Mouse (Mus musculus) forebrain, embryonic 14.5 days (tissue): Measurements from ENCODE around the gene Rbms2. TPM values are rescaled to one million over a fixed set of nuclear protein-coding genes. Genes with fewer than 3 reads are reported as not detected.
"Not testable (repeated sequence)": the region's sequence is repeated elsewhere in the genome, so short reads cannot be mapped to it uniquely, and the experiment has no call there.

Experiments
- ATAC-seq: fragments of 200-750 bp; cut with Nextera tagmentation; 2 replicates; pipeline ENCODE4 v1.8.0; 2017; ENCODE audit warnings: mild to moderate bottlenecking, moderate library complexity
- DNase-seq: peaks from one replicate; pipeline ENCODE4 v3.0.0-alpha.2; 2015; ENCODE audit warnings: low spot score
- H3K27ac ChIP-seq: fragments of 300-500 bp; sonication (generic); 2 replicates; pipeline ENCODE4 v1.5.1; 2014; ENCODE audit warnings: low read depth, mild to moderate bottlenecking, control low read depth, low read length, moderate library complexity
- H3K27me3 ChIP-seq: fragments of 300-500 bp; sonication (generic); replicated peaks from 2 replicates; pipeline ENCODE4 v1.6.1; 2014; ENCODE audit warnings: low read length, control low read depth, mixed read lengths; ENCODE audit not compliant: control insufficient read depth, insufficient read depth
- H3K36me3 ChIP-seq: fragments of 300-500 bp; sonication (generic); 2 replicates; pipeline ENCODE4 v1.6.1; 2014; ENCODE audit warnings: low read length, control low read depth; ENCODE audit not compliant: control insufficient read depth, insufficient read depth
- H3K4me1 ChIP-seq: fragments of 300-500 bp; sonication (generic); 2 replicates; pipeline ENCODE4 v1.6.1; 2014; ENCODE audit warnings: antibody characterized with exemption, low read length, control low read depth; ENCODE audit not compliant: control insufficient read depth, insufficient read depth
- H3K4me2 ChIP-seq: fragments of 300-500 bp; sonication (generic); 2 replicates; pipeline ENCODE4 v1.6.1; 2014; ENCODE audit warnings: mild to moderate bottlenecking, control low read depth, low read length
- H3K4me3 ChIP-seq: fragments of 300-500 bp; sonication (generic); 2 replicates; pipeline ENCODE4 v1.5.1; 2014; ENCODE audit warnings: low read depth, low read length, control low read depth
- H3K9ac ChIP-seq: fragments of 300-500 bp; sonication (generic); 2 replicates; pipeline ENCODE4 v1.6.1; 2014; ENCODE audit warnings: mild to moderate bottlenecking, low read length, control low read depth, moderate library complexity
- H3K9me3 ChIP-seq: fragments of 300-500 bp; sonication (generic); replicated peaks from 2 replicates; pipeline ENCODE4 v1.6.1; 2016; ENCODE audit warnings: low read length, control low read depth, mixed read lengths; ENCODE audit not compliant: control insufficient read depth
- WGBS: fragments of 180-500 bp; shearing (Covaris S2); extraction: QIAGEN DNeasy Blood & Tissue Kit; methylation state at CpG from one replicate; pipeline ENCODE4 v1.1.7; 2014; 5-methylcytosine and 5-hydroxymethylcytosine counted together
- polyA plus RNA-seq: library from polyadenylated mRNA; unstranded; fragments of >200 nt; fragmentation: Nextera tagmentation; extraction: Ambion mirVana; gene quantifications from 2 replicates; pipeline ENCODE4 v1.2.1, GENCODE M21; 2014

Gene Rbms2
- polyA plus RNA-seq, 1 experiment from 2014 or later, result 9.6 TPM

GRCm38 (mm10) chr10:128185959-128186358, 5.9 kb upstream of the Rbms2 start:
- H3K4me1 ChIP-seq, result no peaks in the 10 kb centered on the region
- no peaks in the 10 kb centered on the region for H3K9me3 ChIP-seq
- ATAC-seq (peak; percentile 34; the same call in 1 of the 2 replicates), DNase-seq (peak; percentile 86)
- H3K4me2 ChIP-seq, result no peak overlapping the region
- no peak overlapping the region for H3K9ac ChIP-seq
- no peak overlapping the region for H3K27ac ChIP-seq
- H3K27me3 ChIP-seq, result no peaks in the 10 kb centered on the region
- no peaks in the 10 kb centered on the region for H3K36me3 ChIP-seq
- no peak overlapping the region for H3K4me3 ChIP-seq
- WGBS, result 45% methylated on average over 2 of the region's 2 CpGs

GRCm38 (mm10) chr10:128185277-128185940, 5.3 kb upstream of the Rbms2 start:
- Histone ChIP-seq H3K36me3 (no peaks in the 10 kb centered on the region), H3K27ac (no peak overlapping the region), H3K9me3 (no peaks in the 10 kb centered on the region), H3K4me1 (no peaks in the 10 kb centered on the region), H3K9ac (no peak overlapping the region), H3K4me3 (no peak overlapping the region), H3K27me3 (no peaks in the 10 kb centered on the region), H3K4me2 (no peak overlapping the region)
- ATAC-seq, result no peak
- DNase-seq, result no peak
- 79% methylated on average over 6 of the region's 6 CpGs for WGBS

DNA sequence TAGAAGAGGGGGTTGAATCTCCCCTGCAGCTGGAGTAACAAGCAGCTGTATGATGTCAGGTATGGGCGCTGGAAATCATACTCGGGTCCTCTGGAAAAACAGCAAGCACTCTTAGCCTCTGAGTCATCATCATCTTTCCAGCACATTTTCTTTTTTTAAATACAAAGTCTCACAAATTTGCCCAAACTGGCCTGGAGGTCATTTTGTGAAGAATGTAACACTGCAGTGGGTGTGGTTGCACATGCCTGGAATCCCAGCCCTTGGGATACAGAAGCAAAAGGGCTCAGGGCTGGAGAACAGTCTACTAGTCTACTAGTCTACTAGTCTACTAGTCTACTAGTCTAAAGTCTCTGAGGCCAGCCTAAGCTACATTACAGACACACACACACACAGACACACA, 4.2 kb upstream of the Rbms2 start:
- Histone ChIP-seq H3K36me3 (no peaks in the 10 kb centered on the region), H3K9ac (no peak overlapping the region), H3K4me2 (no peak overlapping the region), H3K4me3 (no peak overlapping the region), H3K4me1 (no peaks in the 10 kb centered on the region), H3K27me3 (no peaks in the 10 kb centered on the region), H3K9me3 (no peaks in the 10 kb centered on the region), H3K27ac (no peak overlapping the region)
- DNase-seq, result no peak
- 94% methylated on average over 2 of the region's 2 CpGs for WGBS
- no peak for ATAC-seq

- Histone ChIP-seq H3K27me3 (no peaks in the 10 kb centered on the region), H3K9me3 (no peaks in the 10 kb centered on the region), H3K4me1 (peaks cover 8% of the 10 kb centered on the region; the same call in 1 of the 2 replicates), H3K9ac (no peak overlapping the region), H3K36me3 (no peaks in the 10 kb centered on the region), H3K4me2 (no peak overlapping the region), H3K4me3 (no peak overlapping the region), H3K27ac (no peak overlapping the region)
- ATAC-seq (no peak), DNase-seq (no peak)
- 84% methylated on average over 4 of the region's 4 CpGs for WGBS
These were observed 2.8 kb downstream of the Rbms2 start for GRCm38 (mm10) chr10:128177316-128177715.

GRCm38 (mm10) chr10:128175996-128176755, 3.9 kb downstream of the Rbms2 start:
- Histone ChIP-seq H3K27me3 (no peaks in the 10 kb centered on the region), H3K4me2 (peak overlapping the region; percentile 65), H3K36me3 (no peaks in the 10 kb centered on the region), H3K9me3 (no peaks in the 10 kb centered on the region), H3K4me3 (peak overlapping the region; percentile 36), H3K4me1 (peaks cover 8% of the 10 kb centered on the region; the same call in 1 of the 2 replicates), H3K9ac (peak overlapping the region; percentile 52), H3K27ac (no peak overlapping the region)
- DNase-seq (peak; percentile 92), ATAC-seq (peak; percentile 92)
- under 1% methylated on average over 17 of the region's 17 CpGs for WGBS

DNA sequence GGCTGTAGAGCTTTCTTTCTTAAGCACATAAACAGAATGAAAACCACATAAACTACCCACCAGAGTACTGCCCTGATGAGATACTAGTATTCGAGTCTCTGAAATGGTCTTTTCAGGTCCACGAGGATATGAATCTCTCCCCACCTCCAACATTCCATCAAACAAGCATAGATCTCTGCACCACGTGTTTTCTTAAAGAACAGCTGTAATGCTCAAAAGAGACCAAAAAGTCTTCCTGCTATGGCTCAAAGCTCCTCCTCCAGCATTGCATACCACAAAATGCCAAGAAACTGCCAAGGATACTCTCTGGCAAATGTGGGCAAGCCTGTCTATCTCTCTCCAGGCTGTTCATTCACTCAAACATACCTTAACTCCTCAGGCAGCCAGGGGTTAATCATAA, 4.8 kb downstream of the Rbms2 start:
- Histone ChIP-seq H3K9ac (peak overlapping the region; percentile 52; the same call in 1 of the 2 replicates), H3K4me3 (peak overlapping the region; percentile 36), H3K9me3 (no peaks in the 10 kb centered on the region), H3K4me1 (peaks cover 8% of the 10 kb centered on the region; the same call in 1 of the 2 replicates), H3K4me2 (peak overlapping the region; percentile 65), H3K27me3 (no peaks in the 10 kb centered on the region), H3K36me3 (no peaks in the 10 kb centered on the region), H3K27ac (no peak overlapping the region)
- ATAC-seq (no peak), DNase-seq (no peak)
- WGBS, result 15% methylated on average over 3 of the region's 3 CpGs

GRCm38 (mm10) chr10:128171348-128171747, 8.7 kb downstream of the Rbms2 start:
- H3K27me3 ChIP-seq, H3K9me3 ChIP-seq, H3K9ac ChIP-seq, H3K27ac ChIP-seq, ATAC-seq, DNase-seq, H3K4me2 ChIP-seq, H3K36me3 ChIP-seq, H3K4me1 ChIP-seq, H3K4me3 ChIP-seq: not testable (repeated sequence)
- 98% methylated on average over 10 of the region's 10 CpGs for WGBS

DNA sequence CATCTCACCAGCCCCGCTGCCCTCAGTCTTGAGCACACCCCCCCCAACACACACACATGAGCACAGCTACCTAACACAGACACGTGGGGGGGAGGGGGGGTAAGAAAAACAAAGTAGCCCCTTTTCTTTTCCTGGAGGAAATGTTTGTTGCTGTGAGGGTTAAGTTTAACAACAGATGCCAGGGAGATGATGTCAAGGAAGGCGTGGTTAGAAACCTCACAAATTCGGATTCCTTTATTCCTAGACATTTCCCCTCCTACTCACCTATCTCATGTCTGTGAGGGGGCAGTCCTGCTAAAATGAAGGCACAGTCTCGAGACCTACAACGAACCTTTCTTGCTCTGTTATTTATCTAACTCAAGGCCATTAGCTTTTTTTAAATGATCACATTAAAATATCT, 13.0 kb downstream of the Rbms2 start:
- DNase-seq, result no peak
- Histone ChIP-seq H3K4me3 (no peak overlapping the region), H3K9ac (no peak overlapping the region), H3K36me3 (no peaks in the 10 kb centered on the region), H3K4me2 (no peak overlapping the region), H3K9me3 (no peaks in the 10 kb centered on the region), H3K4me1 (no peaks in the 10 kb centered on the region), H3K27me3 (no peaks in the 10 kb centered on the region), H3K27ac (no peak overlapping the region)
- no peak for ATAC-seq
- 51% methylated on average over 6 of the region's 6 CpGs for WGBS

DNA sequence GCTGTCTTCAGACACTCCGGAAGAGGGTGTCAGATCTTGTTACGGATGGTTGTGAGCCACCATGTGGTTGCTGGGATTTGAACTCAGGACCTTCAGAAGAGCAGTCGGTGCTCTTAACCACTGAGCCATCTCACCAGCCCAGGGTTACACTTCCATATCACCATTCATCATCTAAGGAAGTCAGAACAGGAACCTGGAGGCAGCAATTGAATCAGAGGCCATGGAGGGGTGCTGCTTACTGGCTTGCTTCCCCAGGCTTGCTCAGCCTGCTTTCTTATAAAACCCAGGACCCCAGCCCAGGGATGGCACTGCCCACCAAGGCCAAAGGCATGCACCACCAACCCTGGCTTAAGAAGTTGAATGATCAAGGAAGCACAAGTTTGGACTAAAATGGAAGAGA, 14.4 kb downstream of the Rbms2 start:
- not testable (repeated sequence) for H3K4me3 ChIP-seq, H3K9ac ChIP-seq, H3K4me2 ChIP-seq, H3K4me1 ChIP-seq, ATAC-seq, H3K9me3 ChIP-seq, H3K27me3 ChIP-seq, H3K36me3 ChIP-seq, DNase-seq, H3K27ac ChIP-seq
- 100% methylated on average over 1 of the region's 3 CpGs for WGBS
